Mouse (Mus musculus): Measurements from ENCODE around the gene Scgb2a2.

DNA sequence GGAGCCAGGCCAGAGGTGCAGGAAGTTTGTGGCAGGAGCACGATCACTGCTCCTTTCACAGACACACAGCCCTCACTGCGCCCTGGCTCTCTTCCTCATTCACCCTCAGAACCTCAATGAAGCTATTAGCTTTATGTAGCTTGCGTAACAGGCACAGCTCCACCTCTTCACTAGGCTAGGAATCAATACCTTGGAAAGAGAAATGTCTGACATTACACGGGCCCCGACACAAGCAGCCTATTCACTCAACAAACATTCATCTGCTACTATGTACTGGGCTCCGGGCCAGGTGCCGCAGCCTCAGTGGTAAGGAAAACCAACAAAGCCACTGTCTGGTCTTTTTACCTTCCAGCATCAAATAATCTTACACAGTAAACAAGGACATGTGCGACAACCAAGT is 39.4 kb downstream of the Scgb2a2 start:
- TF ChIP-seq POLR2A (IDR thresholded peaks at IDR 0.05; ENCODE audit: borderline replicate concordance, control insufficient read depth, low read depth, low read length) (no peak), CTCF (IDR thresholded peaks at IDR 0.05; ENCODE audit: control insufficient read depth, insufficient read depth, low read length) (no peak)
